ENCODE assay signal across 21 mouse cellular contexts in genomic region chr16:54384019-54384418, GRCm38 (mm10).
A peak's percentile ranks its signal among the peaks of the same experiment; 100 is the strongest.
DNase-seq lines count a peak whose midpoint lies in the region; ATAC-seq and TF ChIP-seq lines count a peak whose summit lies in the region.
"Had no signal": no experiment of that assay in that cellular context is flagged by ENCODE, and none has a peak within 500 bp of the region (broad histone marks: within the 10 kb centered on the region; RNA-seq: fewer than 3 reads in every experiment).

No protein-coding gene starts in this region.

- no peak overlapping the region for H3K9ac ChIP-seq in forebrain, embryonic 14.5 days (ENCODE audit: low read length)
- no peak overlapping the region for H3K9ac ChIP-seq in forebrain, embryonic 12.5 days
- peak overlapping the region; percentile 42; the same call in 1 of the 2 replicates for H3K9ac ChIP-seq in MEL (ENCODE audit: control insufficient read depth, low read depth, low read length, poor library complexity, severe bottlenecking)
- H3K9ac ChIP-seq: hindbrain, embryonic 13.5 days; intestine, embryonic 15.5 days; limb, embryonic 15.5 days; midbrain, embryonic 15.5 days; neural tube, embryonic 12.5 days had no signal

- no peak overlapping the region for H3K4me2 ChIP-seq in forebrain, embryonic 14.5 days (ENCODE audit: low read length)
- H3K4me2 ChIP-seq in forebrain, embryonic 12.5 days, result no peak overlapping the region
- H3K4me2 ChIP-seq: hindbrain, embryonic 13.5 days; intestine, embryonic 15.5 days; limb, embryonic 15.5 days; midbrain, embryonic 15.5 days; neural tube, embryonic 12.5 days had no signal

- 56% methylated on average over 3 of the region's 3 CpGs for WGBS in forebrain, embryonic 14.5 days
- WGBS in forebrain, embryonic 12.5 days, result 72% methylated on average over 3 of the region's 3 CpGs

- no peak for ATAC-seq in forebrain, embryonic 14.5 days
- no peak for ATAC-seq in forebrain, embryonic 12.5 days (ENCODE audit: low FRiP score)
- ATAC-seq: intestine, embryonic 15.5 days; midbrain, embryonic 15.5 days had no signal

- peak; percentile 7 for DNase-seq in forebrain, embryonic 14.5 days (ENCODE audit: low spot score)
- DNase-seq in MEL (ENCODE audit: low read depth, low spot score), result no peak
- DNase-seq in layer of hippocampus, adult 9-11 months, result peak; percentile 30
- peak; percentile 29 to 38 for DNase-seq in right cerebral cortex, postnatal 10 days (ENCODE audit: low spot score in 2 of 2)
- DNase-seq in ovary, postnatal 14 days (ENCODE audit: low spot score), result no peak
- no peak for DNase-seq in c-Kit-positive CD71-positive TER-119-positive erythroid progenitor cells, embryonic 14.5 days (ENCODE audit: low spot score)
- no peak for DNase-seq in yolk sac, embryonic 10.5 days (ENCODE audit: low spot score)
- DNase-seq: B cell, adult 2 months; cerebellum, adult 18-20 months; embryo, embryonic 11 days; gastrocnemius, adult 2 months; heart, adult 2 months; kidney, postnatal 10 days; lung, adult 2 months had no signal

- no peak for TF ChIP-seq POLR2A in MEL (IDR thresholded peaks at IDR 0.05; ENCODE audit: control insufficient read depth in 1 of 2, insufficient read depth in 1 of 2, low read depth in 1 of 2, low read length in 2 of 2, poor library complexity in 1 of 2)

- no peaks in the 10 kb centered on the region for H3K36me3 ChIP-seq in forebrain, embryonic 14.5 days (ENCODE audit: control insufficient read depth, insufficient read depth, low read length)
- no peaks in the 10 kb centered on the region for H3K36me3 ChIP-seq in forebrain, embryonic 12.5 days (replicated peaks)
- H3K36me3 ChIP-seq in MEL (ENCODE audit: control insufficient read depth in 1 of 2, insufficient read depth in 2 of 2, low read length in 2 of 2), result no peaks in the 10 kb centered on the region
- H3K36me3 ChIP-seq: hindbrain, embryonic 13.5 days; intestine, embryonic 15.5 days; limb, embryonic 15.5 days; midbrain, embryonic 15.5 days; neural tube, embryonic 12.5 days had no signal

- H3K27me3 ChIP-seq in forebrain, embryonic 14.5 days (replicated peaks; ENCODE audit: control insufficient read depth, insufficient read depth, low read length), result no peaks in the 10 kb centered on the region
- no peaks in the 10 kb centered on the region for H3K27me3 ChIP-seq in forebrain, embryonic 12.5 days
- no peaks in the 10 kb centered on the region for H3K27me3 ChIP-seq in MEL (ENCODE audit: control insufficient read depth in 1 of 2, insufficient read depth in 2 of 2, low read length in 2 of 2)
- H3K27me3 ChIP-seq: hindbrain, embryonic 13.5 days; intestine, embryonic 15.5 days; limb, embryonic 15.5 days; midbrain, embryonic 15.5 days; neural tube, embryonic 12.5 days had no signal

- H3K4me1 ChIP-seq in forebrain, embryonic 14.5 days (ENCODE audit: control insufficient read depth, insufficient read depth, low read length), result no peaks in the 10 kb centered on the region
- no peaks in the 10 kb centered on the region for H3K4me1 ChIP-seq in forebrain, embryonic 12.5 days
- H3K4me1 ChIP-seq in MEL (ENCODE audit: control insufficient read depth in 1 of 2, insufficient read depth in 2 of 2, low read length in 2 of 2), result no peaks in the 10 kb centered on the region; a peak in 1 of 4 replicates
- H3K4me1 ChIP-seq: hindbrain, embryonic 13.5 days; intestine, embryonic 15.5 days; limb, embryonic 15.5 days; midbrain, embryonic 15.5 days; neural tube, embryonic 12.5 days had no signal

- no peaks in the 10 kb centered on the region for H3K9me3 ChIP-seq in forebrain, embryonic 14.5 days (replicated peaks; ENCODE audit: control insufficient read depth, low read length)
- no peaks in the 10 kb centered on the region for H3K9me3 ChIP-seq in forebrain, embryonic 12.5 days
- no peaks in the 10 kb centered on the region for H3K9me3 ChIP-seq in MEL (replicated peaks; ENCODE audit: insufficient read depth, low read length)
- H3K9me3 ChIP-seq: hindbrain, embryonic 13.5 days; intestine, embryonic 15.5 days; limb, embryonic 15.5 days; midbrain, embryonic 15.5 days; neural tube, embryonic 12.5 days had no signal

- H3K4me3 ChIP-seq in forebrain, embryonic 14.5 days (ENCODE audit: low read depth, low read length), result no peak overlapping the region
- H3K4me3 ChIP-seq in forebrain, embryonic 12.5 days (replicated peaks), result no peak overlapping the region
- H3K4me3 ChIP-seq in MEL (ENCODE audit: control insufficient read depth in 1 of 2, insufficient read depth in 1 of 2, low read depth in 2 of 2, low read length in 2 of 2), result peak overlapping the region; percentile 47 to 68
- H3K4me3 ChIP-seq: gastrocnemius, adult 2 months; heart, adult 2 months; hindbrain, embryonic 13.5 days; intestine, embryonic 15.5 days; limb, embryonic 15.5 days; midbrain, embryonic 15.5 days; neural tube, embryonic 12.5 days had no signal

- no peak overlapping the region for H3K27ac ChIP-seq in forebrain, embryonic 14.5 days (ENCODE audit: low read depth, low read length)
- H3K27ac ChIP-seq in forebrain, embryonic 12.5 days, result no peak overlapping the region
- no peak overlapping the region for H3K27ac ChIP-seq in MEL (ENCODE audit: control insufficient read depth, low read depth, low read length)
- H3K27ac ChIP-seq: gastrocnemius, adult 2 months; heart, adult 2 months; hindbrain, embryonic 13.5 days; intestine, embryonic 15.5 days; limb, embryonic 15.5 days; midbrain, embryonic 15.5 days; neural tube, embryonic 12.5 days; stomach, postnatal 0 days had no signal

- no peak for TF ChIP-seq EP300 in MEL (IDR thresholded peaks at IDR 0.05; ENCODE audit: low read depth in 1 of 2, low read length in 2 of 2)

- TF ChIP-seq RAD21 in MEL (IDR thresholded peaks at IDR 0.05; ENCODE audit: low read depth, low read length), result no peak

- H3K79me2 ChIP-seq in MEL (ENCODE audit: control insufficient read depth, insufficient read depth, low read length, poor library complexity), result no peaks in the 10 kb centered on the region

- no peak for TF ChIP-seq CTCF in MEL (IDR thresholded peaks at IDR 0.05 in 2 of 3, conservative IDR thresholded peaks at IDR 0.05 in 1 of 3; ENCODE audit: control insufficient read depth in 1 of 3, insufficient read depth in 1 of 3, low read depth in 2 of 3, low read length in 3 of 3, poor library complexity in 1 of 3, severe bottlenecking in 1 of 3)

TF ChIP-seq in MEL, 35 proteins besides CTCF, POLR2A, EP300 and RAD21:
- TF ChIP-seq MYB (IDR thresholded peaks at IDR 0.05; ENCODE audit: low read depth, low read length), result no peak
- no peak for TF ChIP-seq BHLHE40 (IDR thresholded peaks at IDR 0.05; ENCODE audit: borderline replicate concordance, low read depth, low read length)
- no peak for TF ChIP-seq UBTF (IDR thresholded peaks at IDR 0.05; ENCODE audit: borderline replicate concordance, insufficient read depth, low read depth, low read length)
- no peak for TF ChIP-seq MYC (IDR thresholded peaks at IDR 0.05; ENCODE audit: low read depth, low read length)
- TF ChIP-seq ZMIZ1 (IDR thresholded peaks at IDR 0.05; ENCODE audit: low read depth, low read length), result no peak

Comparison
In these comparisons a context has a peak if more than half of its experiments do, and no peak if none do; other contexts are left out.
1. DNase-seq: peak in forebrain, embryonic 14.5 days (single experiment), layer of hippocampus, adult 9-11 months (single experiment) and right cerebral cortex, postnatal 10 days (2 of 2); none in MEL (single experiment), ovary, postnatal 14 days (single experiment), c-Kit-positive CD71-positive TER-119-positive erythroid progenitor cells, embryonic 14.5 days (single experiment) and yolk sac, embryonic 10.5 days (single experiment).
2. H3K4me3 ChIP-seq: peak in MEL (2 of 2); none in forebrain, embryonic 14.5 days (single experiment) and forebrain, embryonic 12.5 days (single experiment).